ENCODE assay signal across 11 mouse cellular contexts in the genomic region with DNA sequence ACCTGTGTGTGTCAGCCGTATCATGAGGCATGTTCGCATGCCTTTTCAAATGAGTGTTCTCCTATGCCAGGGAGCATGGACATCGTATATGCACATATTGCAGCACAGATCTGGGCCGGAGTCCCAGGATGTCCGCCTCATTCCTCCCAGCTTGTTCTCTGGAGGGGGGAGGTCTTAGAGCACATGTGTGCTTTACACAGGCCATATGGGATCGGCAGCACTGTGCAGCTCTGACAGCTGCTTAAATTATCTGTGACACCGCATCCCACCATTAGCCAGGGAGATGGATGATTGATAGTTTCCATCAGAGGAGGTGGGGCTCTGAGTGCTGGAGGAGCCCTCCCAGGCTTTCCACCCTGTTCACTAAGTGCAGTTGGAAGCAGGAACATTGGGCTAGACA. TPM values are rescaled to one million over a fixed set of nuclear protein-coding genes. Genes with fewer than 3 reads are reported as not detected.
A peak's percentile ranks its signal among the peaks of the same experiment; 100 is the strongest.
DNase-seq lines count a peak whose midpoint lies in the region; ATAC-seq lines count a peak whose summit lies in the region.
"Had no signal": no experiment of that assay in that cellular context is flagged by ENCODE, and none has a peak within 500 bp of the region (broad histone marks: within the 10 kb centered on the region; RNA-seq: fewer than 3 reads in every experiment).

No protein-coding gene starts in this region.

- H3K36me3 ChIP-seq in embryonic facial prominence, embryonic 13.5 days: no peaks in the 10 kb centered on the region
- no peaks in the 10 kb centered on the region for H3K36me3 ChIP-seq in hindbrain, embryonic 12.5 days
- no peaks in the 10 kb centered on the region for H3K36me3 ChIP-seq in midbrain, embryonic 16.5 days (ENCODE audit: control insufficient read depth, insufficient read depth, low read length)

- WGBS in embryonic facial prominence, embryonic 13.5 days: 31% methylated on average over 7 of the region's 7 CpGs
- 45% methylated on average over 7 of the region's 7 CpGs for WGBS in hindbrain, embryonic 12.5 days
- WGBS in midbrain, embryonic 16.5 days: 53% methylated on average over 7 of the region's 7 CpGs

- peaks cover 50% of the 10 kb centered on the region for H3K4me1 ChIP-seq in embryonic facial prominence, embryonic 13.5 days
- peaks cover 15% of the 10 kb centered on the region for H3K4me1 ChIP-seq in hindbrain, embryonic 12.5 days
- H3K4me1 ChIP-seq in midbrain, embryonic 16.5 days (ENCODE audit: control insufficient read depth, insufficient read depth, low read length): no peaks in the 10 kb centered on the region

- intact Hi-C loops in left cerebral cortex, postnatal 4 days (cut with DNase I): no loop called here

- no peak overlapping the region for H3K9ac ChIP-seq in embryonic facial prominence, embryonic 13.5 days
- no peak overlapping the region for H3K9ac ChIP-seq in hindbrain, embryonic 12.5 days
- H3K9ac ChIP-seq in midbrain, embryonic 16.5 days (ENCODE audit: low read depth, low read length): no peak overlapping the region

- H3K9me3 ChIP-seq in embryonic facial prominence, embryonic 13.5 days: no peaks in the 10 kb centered on the region
- no peaks in the 10 kb centered on the region for H3K9me3 ChIP-seq in hindbrain, embryonic 12.5 days (replicated peaks)
- no peaks in the 10 kb centered on the region for H3K9me3 ChIP-seq in midbrain, embryonic 16.5 days (replicated peaks; ENCODE audit: control insufficient read depth, low read length, poor library complexity, severe bottlenecking)

- DNase-seq in left cerebral cortex, postnatal 4 days: peak; percentile 40
- no peak for DNase-seq in left cerebral cortex, adult 18-20 months (ENCODE audit: low spot score in 2 of 2)
- DNase-seq in left cerebral cortex, adult 8-10 months (ENCODE audit: low spot score in 2 of 2): no peak
- no peak for DNase-seq in frontal cortex, postnatal 36 days (ENCODE audit: low spot score in 2 of 2)
- DNase-seq: adrenal gland, adult 8-10 months; cerebellum, adult 8-10 months; heart, postnatal 10 days; thymus, postnatal 25 days had no signal

- peak overlapping the region; percentile 24; the same call in 1 of the 2 replicates for H3K4me2 ChIP-seq in embryonic facial prominence, embryonic 13.5 days
- no peak overlapping the region for H3K4me2 ChIP-seq in hindbrain, embryonic 12.5 days (replicated peaks)
- H3K4me2 ChIP-seq in midbrain, embryonic 16.5 days (ENCODE audit: low read length): no peak overlapping the region

- no peaks in the 10 kb centered on the region for H3K27me3 ChIP-seq in embryonic facial prominence, embryonic 13.5 days
- H3K27me3 ChIP-seq in hindbrain, embryonic 12.5 days: no peaks in the 10 kb centered on the region
- H3K27me3 ChIP-seq in midbrain, embryonic 16.5 days (ENCODE audit: control insufficient read depth, insufficient read depth, low read depth, low read length): no peaks in the 10 kb centered on the region; the same call in 1 of the 2 replicates

- ATAC-seq in embryonic facial prominence, embryonic 13.5 days (ENCODE audit: insufficient number of reproducible peaks, insufficient read depth, low FRiP score, low TSS enrichment, low read depth): no peak
- peak; percentile 95 for ATAC-seq in hindbrain, embryonic 12.5 days (ENCODE audit: low FRiP score)
- ATAC-seq in midbrain, embryonic 16.5 days: peak; percentile 58

- no peak overlapping the region for H3K4me3 ChIP-seq in embryonic facial prominence, embryonic 13.5 days
- no peak overlapping the region for H3K4me3 ChIP-seq in hindbrain, embryonic 12.5 days
- no peak overlapping the region for H3K4me3 ChIP-seq in midbrain, embryonic 16.5 days (ENCODE audit: low read depth, low read length)

- H3K27ac ChIP-seq in embryonic facial prominence, embryonic 13.5 days: peak overlapping the region; percentile 39; the same call in 1 of the 2 replicates
- H3K27ac ChIP-seq in hindbrain, embryonic 12.5 days: 0 out of 2 replicates have a peak overlapping the region, but pooled peaks have one; percentile 12
- H3K27ac ChIP-seq in midbrain, embryonic 16.5 days (ENCODE audit: low read length): no peak overlapping the region

RNA-seq across cellular contexts. Expression of a gene that starts 12.4 kb away (rescaled TPM):
- 100 to 1,000 TPM in 1 of 2 experiments, 10 to 100 TPM in 1; 89.3 to 104 TPM for total RNA-seq in left cerebral cortex, postnatal 4 days (2021)
- 10 to 100 TPM; 75.6 to 84.1 TPM for total RNA-seq in left cerebral cortex, adult 18-20 months (2021)
- polyA plus RNA-seq in embryonic facial prominence, embryonic 13.5 days (2015; fragmentation: Nextera tagmentation; extraction: Ambion mirVana): 25.2 and 31.8 TPM in 2 replicates
- polyA plus RNA-seq in hindbrain, embryonic 12.5 days (2016; fragmentation: Nextera tagmentation; extraction: Ambion mirVana): 10.6 and 12.0 TPM in 2 replicates
- polyA plus RNA-seq in midbrain, embryonic 16.5 days (2015; fragmentation: Nextera tagmentation; extraction: Ambion mirVana): 4.1 and 4.7 TPM in 2 replicates
- 10 to 100 TPM; 82.4 to 86.9 (median 83.6) TPM for total RNA-seq in left cerebral cortex, adult 8-10 months (2022)
